Mouse (Mus musculus): ENCODE results near the gene Tcta. TPM values are rescaled to one million over a fixed set of nuclear protein-coding genes. Genes with fewer than 3 reads are reported as not detected.

Gene Tcta
- polyA plus RNA-seq, 1 experiment from 2014 or later = 28.2 TPM

DNA sequence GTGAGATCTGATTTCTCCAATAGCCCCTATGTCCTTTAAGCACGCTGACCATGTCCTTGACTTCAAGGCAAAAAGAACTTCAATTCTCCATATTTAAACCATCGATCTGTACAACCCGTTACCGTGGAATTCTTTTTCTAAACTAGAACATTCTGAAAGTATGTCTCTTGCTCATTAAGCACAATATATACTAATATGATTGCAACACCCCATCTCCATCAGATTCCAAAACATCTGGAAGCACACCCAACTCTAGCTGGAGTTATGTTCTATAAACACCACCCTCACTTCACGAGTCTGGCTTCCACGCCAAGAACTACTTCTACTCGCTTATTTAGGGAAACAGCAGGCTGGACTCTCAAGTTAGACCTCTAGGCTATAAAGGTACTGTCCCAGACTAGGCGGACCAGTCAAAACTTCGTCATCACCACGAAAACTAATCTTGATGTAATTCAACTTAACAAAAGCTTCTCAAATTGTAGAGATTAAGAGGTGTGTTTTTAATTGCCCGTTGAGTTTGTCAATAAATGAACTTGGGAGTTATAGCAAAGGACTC lies 43.4 kb downstream of the Tcta start:
- peak overlapping the region; percentile 99 for H3K4me3 ChIP-seq
- WGBS = 39% methylated on average over 11 of the region's 11 CpGs

DNA sequence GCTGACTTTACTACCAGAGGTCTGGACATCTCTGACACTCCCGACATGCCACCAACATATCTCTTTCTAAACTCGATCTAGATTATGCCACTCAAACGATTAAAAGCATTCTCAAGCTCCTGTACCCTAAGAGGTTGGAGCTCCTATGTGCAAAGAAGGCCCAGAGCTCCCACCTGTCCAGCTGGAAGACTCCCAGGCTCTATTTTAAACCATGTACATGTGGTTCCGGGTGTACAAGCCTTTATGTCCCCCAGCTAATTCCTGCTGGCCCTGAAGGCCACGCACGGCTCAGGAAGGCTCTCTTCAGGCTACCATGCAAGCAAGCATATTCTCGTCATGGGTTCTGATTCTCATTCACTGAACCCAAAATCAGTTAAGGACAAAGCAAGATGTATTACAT lies 44.1 kb downstream of the Tcta start:
- Histone ChIP-seq H3K27ac (peak overlapping the region; percentile 62; the same call in 1 of the 2 replicates), H3K4me3 (peak overlapping the region; percentile 99)

More for the DNA sequence above, 43.4 kb downstream of the Tcta start:
- Histone ChIP-seq H3K9me3 (no peaks in the 10 kb centered on the region), H3K27me3 (ENCODE audit: insufficient read depth, poor library complexity, severe bottlenecking) (no peaks in the 10 kb centered on the region), H3K36me3 (peaks cover 5% of the 10 kb centered on the region), H3K4me1 (peaks cover 64% of the 10 kb centered on the region), H3K27ac (peak overlapping the region; percentile 98)
- DNase-seq (ENCODE audit: low spot score) = no peak

DNA sequence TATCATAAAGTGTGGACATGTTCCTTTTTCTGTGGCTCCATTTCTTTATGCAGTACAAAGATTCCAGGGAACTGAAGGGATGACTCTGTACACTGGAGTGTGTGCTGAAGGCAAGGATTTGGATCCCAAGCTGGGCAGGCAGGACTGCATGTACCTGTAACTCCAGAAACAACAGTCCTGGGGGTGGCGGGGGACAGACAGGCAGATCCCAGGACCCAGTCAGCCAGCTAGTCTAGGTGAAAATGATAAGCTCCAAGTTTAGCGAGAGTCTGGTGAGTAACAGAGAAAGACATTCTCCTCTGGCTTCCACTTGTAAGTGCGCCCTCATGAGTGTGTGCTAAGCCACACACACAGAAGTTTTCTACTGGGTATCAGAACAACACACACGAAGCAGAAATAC lies 45.4 kb downstream of the Tcta start:
- Histone ChIP-seq H3K36me3 (peaks cover 9% of the 10 kb centered on the region), H3K27ac (no peak overlapping the region), H3K27me3 (ENCODE audit: insufficient read depth, poor library complexity, severe bottlenecking) (no peaks in the 10 kb centered on the region), H3K9me3 (no peaks in the 10 kb centered on the region), H3K4me3 (no peak overlapping the region), H3K4me1 (peaks cover 61% of the 10 kb centered on the region)
- no peak for DNase-seq (ENCODE audit: low spot score)
- 48% methylated on average over 4 of the region's 4 CpGs for WGBS

More for the DNA sequence above, 44.1 kb downstream of the Tcta start:
- H3K36me3 ChIP-seq = peaks cover 5% of the 10 kb centered on the region
- no peaks in the 10 kb centered on the region for H3K9me3 ChIP-seq
- DNase-seq (ENCODE audit: low spot score) = no peak
- 46% methylated on average over 7 of the region's 7 CpGs for WGBS
- H3K4me1 ChIP-seq = peaks cover 66% of the 10 kb centered on the region
- no peaks in the 10 kb centered on the region for H3K27me3 ChIP-seq (ENCODE audit: insufficient read depth, poor library complexity, severe bottlenecking)

Other genes with a start within 250 kb of the Tcta start
- 1.6 TPM in 2 replicates for gene Mst1, start 225.7 kb downstream of the Tcta start, polyA plus RNA-seq (2016; fragmentation: Nextera tagmentation; extraction: Ambion mirVana)
- gene Rnf123, start 222.8 kb downstream of the Tcta start, polyA plus RNA-seq (2016; fragmentation: Nextera tagmentation; extraction: Ambion mirVana) = 31.8 and 33.1 TPM in 2 replicates
- gene Apeh, start 211.6 kb downstream of the Tcta start, polyA plus RNA-seq (2016; fragmentation: Nextera tagmentation; extraction: Ambion mirVana) = 80.7 and 84.4 TPM in 2 replicates
- 1.3 and 1.4 TPM in 2 replicates for gene Bsn, start 115.8 kb downstream of the Tcta start, polyA plus RNA-seq (2016; fragmentation: Nextera tagmentation; extraction: Ambion mirVana)
- 128 and 197 TPM in 2 replicates for gene Dag1, start 42.2 kb downstream of the Tcta start, polyA plus RNA-seq (2016; fragmentation: Nextera tagmentation; extraction: Ambion mirVana)
- 21.4 and 24.2 TPM in 2 replicates for gene Nicn1, start 15.7 kb downstream of the Tcta start, polyA plus RNA-seq (2016; fragmentation: Nextera tagmentation; extraction: Ambion mirVana)
- gene Amt, start 9.3 kb downstream of the Tcta start, polyA plus RNA-seq (2016; fragmentation: Nextera tagmentation; extraction: Ambion mirVana) = 15.3 and 16.1 TPM in 2 replicates
- gene Rhoa, start within 50 bp of the Tcta start, polyA plus RNA-seq (2016; fragmentation: Nextera tagmentation; extraction: Ambion mirVana) = 277 and 285 TPM in 2 replicates
- gene Gpx1, start 32.7 kb upstream of the Tcta start, polyA plus RNA-seq (2016; fragmentation: Nextera tagmentation; extraction: Ambion mirVana) = 1,031 and 1,079 TPM in 2 replicates
- gene Usp4, start 41.7 kb upstream of the Tcta start, polyA plus RNA-seq (2016; fragmentation: Nextera tagmentation; extraction: Ambion mirVana) = 114 and 122 TPM in 2 replicates
- gene 1700102P08Rik, start 86.6 kb upstream of the Tcta start, polyA plus RNA-seq (2016; fragmentation: Nextera tagmentation; extraction: Ambion mirVana) = 0.34 TPM in 2 replicates
- 1.1 and 1.5 TPM in 2 replicates for gene Ccdc36, start 122.3 kb upstream of the Tcta start, polyA plus RNA-seq (2016; fragmentation: Nextera tagmentation; extraction: Ambion mirVana)
- gene BC048562, start 130.3 kb upstream of the Tcta start, polyA plus RNA-seq (2016; fragmentation: Nextera tagmentation; extraction: Ambion mirVana) = not detected in 2 replicates
- 46.6 and 61.1 TPM in 2 replicates for gene Ccdc71, start 154.4 kb upstream of the Tcta start, polyA plus RNA-seq (2016; fragmentation: Nextera tagmentation; extraction: Ambion mirVana)
- gene Klhdc8b, start 155.4 kb upstream of the Tcta start, polyA plus RNA-seq (2016; fragmentation: Nextera tagmentation; extraction: Ambion mirVana) = 86.8 and 106 TPM in 2 replicates
- 46.3 and 57.4 TPM in 2 replicates for gene Lamb2, start 173.6 kb upstream of the Tcta start, polyA plus RNA-seq (2016; fragmentation: Nextera tagmentation; extraction: Ambion mirVana)
- 78.6 and 84.1 TPM in 2 replicates for gene Usp19, start 184.4 kb upstream of the Tcta start, polyA plus RNA-seq (2016; fragmentation: Nextera tagmentation; extraction: Ambion mirVana)
- gene Qars, start 201.5 kb upstream of the Tcta start, polyA plus RNA-seq (2016; fragmentation: Nextera tagmentation; extraction: Ambion mirVana) = 83.2 and 95.8 TPM in 2 replicates
- 117 and 129 TPM in 2 replicates for gene Qrich1, start 210.6 kb upstream of the Tcta start, polyA plus RNA-seq (2016; fragmentation: Nextera tagmentation; extraction: Ambion mirVana)

Data from heart, embryonic 10.5 days (tissue).